Mouse (Mus musculus) small intestine, adult 2 months (tissue): ENCODE results near the gene Vsnl1.

Experiments used
- CTCF ChIP-seq: fragments of 200-500 bp; IDR thresholded peaks from 2 replicates; pipeline ENCODE4 v1.5.1; 2012; ENCODE audit warnings: low read depth, mild to moderate bottlenecking, control low read depth, inconsistent platforms, low read length, moderate library complexity, mixed read lengths; ENCODE audit not compliant: insufficient replicate concordance, insufficient read length; ENCODE audit errors: extremely low read depth
- POLR2A ChIP-seq: fragments of 200-500 bp; IDR thresholded peaks from 2 replicates; pipeline ENCODE4 v1.6.1; 2012; ENCODE audit warnings: low read depth, mild to moderate bottlenecking, control low read depth, inconsistent platforms, low read length, moderate library complexity

DNA sequence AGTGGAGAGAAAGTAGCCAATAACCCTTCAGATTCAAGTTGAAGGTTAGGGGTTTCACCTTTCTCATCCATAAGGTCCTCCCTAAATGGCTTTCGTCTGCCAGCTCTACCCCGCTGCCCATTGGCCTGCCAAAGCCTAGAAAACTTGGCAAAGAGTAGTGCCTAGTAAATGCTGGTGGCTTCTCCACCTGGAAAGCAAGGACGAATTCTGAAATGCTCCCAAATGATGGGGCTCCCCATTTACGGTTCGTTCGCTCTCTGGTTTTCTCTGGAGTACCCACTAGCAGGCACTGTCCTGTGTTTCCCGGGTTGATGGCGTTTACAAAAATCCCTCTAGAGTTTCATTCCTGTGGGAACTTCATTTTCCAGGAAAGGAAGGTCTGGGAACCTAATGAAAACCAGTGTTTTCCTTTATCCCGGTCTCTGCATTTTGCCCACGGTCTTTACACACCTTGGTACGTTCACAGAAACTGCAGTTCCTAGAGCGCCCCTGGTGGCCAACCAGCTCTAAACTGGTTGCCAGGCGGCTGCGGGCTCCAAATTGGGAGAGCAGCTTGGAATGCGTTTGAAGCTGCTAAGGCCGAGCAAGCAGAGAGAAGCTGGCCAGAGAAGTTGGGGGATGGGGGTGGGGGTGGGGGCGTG is 973 bp upstream of the Vsnl1 start:
- TF ChIP-seq CTCF (peak; percentile 47; the same call in 1 of the 2 replicates), POLR2A (no peak)
